Mouse (Mus musculus): ENCODE measurements at regions not wholly inside any gene's neighbourhood (a gene's known extent, or its start where the extent isn't known, plus 50 kb on each side); places are given as distances from the start of the nearest gene placed in this dataset.

DNA sequence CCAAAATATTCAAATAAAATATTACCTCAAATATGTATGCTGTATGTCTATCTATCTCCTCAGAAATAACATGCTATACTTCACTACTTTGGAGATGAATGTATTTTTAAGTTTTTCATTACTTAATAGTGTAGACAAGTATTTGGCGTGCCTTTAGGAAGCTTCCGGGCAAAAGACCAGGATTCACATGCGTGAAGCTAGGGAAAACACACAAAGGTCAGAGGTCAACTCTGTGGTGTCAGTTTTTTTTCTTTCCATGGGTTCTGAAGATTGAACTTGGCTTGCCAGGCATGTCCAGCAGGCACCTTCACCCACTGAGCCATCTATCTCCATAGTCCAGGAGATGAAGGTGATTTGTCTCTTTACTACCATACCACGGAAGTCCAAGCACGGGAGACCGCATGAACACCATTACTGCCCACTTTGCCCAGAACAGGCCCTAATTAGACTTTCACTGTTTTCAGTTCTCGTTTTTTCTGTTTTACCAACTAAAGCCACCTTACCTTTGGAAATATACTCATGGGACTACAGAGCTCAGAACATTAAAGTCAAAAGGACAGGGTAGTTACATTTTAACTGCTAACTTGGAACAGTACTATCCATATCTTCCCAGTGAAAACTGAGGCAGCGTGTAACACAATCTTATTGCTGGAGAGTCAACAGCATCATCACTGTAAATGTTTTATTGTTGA, 76.9 kb upstream of the Ak4 start:
- in situ Hi-C loops (cut with MboI, MseI): no loop called here

DNA sequence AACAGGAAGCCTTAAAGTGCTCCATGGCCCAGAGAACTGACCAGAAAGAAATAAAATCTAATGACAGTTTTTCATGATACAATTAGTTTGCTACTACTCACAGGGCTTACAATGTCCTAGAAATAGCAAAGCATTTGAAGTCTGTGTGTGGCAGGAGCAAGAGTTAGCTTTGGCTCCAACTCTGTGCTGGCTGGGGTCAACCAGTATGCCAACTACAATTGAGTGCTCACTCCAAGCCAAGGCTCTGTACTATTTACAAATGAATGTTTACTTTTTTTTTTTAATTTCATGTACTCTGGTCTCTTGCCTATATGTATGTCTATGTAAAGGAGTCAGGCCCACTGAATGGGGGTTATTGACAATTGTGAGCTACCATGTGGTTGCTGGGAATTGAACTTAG, 75.7 kb upstream of the Jak1 start:
- in situ Hi-C loops (cut with MboI, MseI): no loop called here

DNA sequence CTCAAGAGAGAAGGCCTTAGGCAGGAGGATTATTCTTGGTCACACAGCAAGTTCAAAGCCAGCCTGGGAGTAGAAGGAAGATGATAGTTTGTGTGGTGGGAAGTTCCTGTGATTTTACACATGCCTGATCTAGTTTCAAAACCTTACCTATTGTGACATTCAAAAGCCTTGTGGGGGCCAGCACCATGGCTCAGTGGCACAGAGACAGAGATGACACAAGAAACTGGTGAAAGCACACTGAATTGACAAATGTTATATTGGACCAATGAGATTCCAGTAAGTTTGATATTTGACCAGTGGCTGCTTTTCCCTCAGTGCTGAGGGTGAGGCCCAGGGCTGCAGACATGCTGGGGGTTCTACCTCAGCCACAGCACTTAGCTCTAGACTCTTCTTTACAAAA, 73.1 kb upstream of the Jak1 start:
- in situ Hi-C loops (cut with MboI, MseI): loop anchor here (10.0 kb wide), 1 partner anchor 253 kb away; no protein-coding TSS in a partner anchor

DNA sequence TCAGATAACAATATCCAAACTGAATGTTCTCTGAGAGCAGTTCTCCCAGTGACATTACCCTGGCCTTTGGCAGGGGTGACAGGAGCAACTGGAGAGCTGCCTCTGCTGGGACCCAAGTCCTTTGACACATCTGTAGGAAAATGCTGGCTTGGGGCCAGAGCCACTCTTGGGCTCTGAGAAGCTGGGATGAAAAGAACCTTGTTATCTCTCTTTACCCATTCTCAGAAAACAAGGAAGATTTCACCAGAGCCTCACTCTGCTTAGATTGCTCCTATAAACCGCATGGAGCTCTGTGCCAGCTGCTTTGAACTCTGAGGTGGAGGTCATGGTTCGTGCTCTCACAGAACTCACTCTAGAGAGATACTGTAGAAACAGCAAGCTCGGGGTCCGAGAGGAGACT, 71.7 kb upstream of the Jak1 start:
- in situ Hi-C loops (cut with MboI, MseI): loop anchor here (10.0 kb wide), 1 partner anchor 252 kb away; no protein-coding TSS in a partner anchor

DNA sequence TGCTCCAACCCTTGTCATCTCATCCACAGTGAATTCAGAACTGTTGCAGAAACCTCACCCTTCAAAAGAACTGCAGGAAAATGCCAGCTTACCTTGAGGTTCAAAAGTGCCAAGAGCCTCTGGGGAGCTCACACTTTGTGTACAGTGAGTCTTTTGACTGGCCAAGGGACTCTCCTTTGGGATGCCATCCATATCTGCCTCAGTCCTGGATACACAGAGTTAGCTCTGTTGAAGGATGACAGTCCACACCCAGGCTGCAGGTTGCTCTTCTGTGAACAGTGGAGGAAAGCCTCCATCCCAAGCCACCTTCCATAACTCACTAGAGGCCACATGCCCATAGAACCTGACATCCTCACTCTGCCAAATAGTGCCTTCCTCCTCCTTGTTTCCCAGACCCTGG, 71.3 kb upstream of the Jak1 start:
- in situ Hi-C loops (cut with MboI, MseI): loop anchor here (10.0 kb wide), 1 partner anchor 252 kb away; no protein-coding TSS in a partner anchor

DNA sequence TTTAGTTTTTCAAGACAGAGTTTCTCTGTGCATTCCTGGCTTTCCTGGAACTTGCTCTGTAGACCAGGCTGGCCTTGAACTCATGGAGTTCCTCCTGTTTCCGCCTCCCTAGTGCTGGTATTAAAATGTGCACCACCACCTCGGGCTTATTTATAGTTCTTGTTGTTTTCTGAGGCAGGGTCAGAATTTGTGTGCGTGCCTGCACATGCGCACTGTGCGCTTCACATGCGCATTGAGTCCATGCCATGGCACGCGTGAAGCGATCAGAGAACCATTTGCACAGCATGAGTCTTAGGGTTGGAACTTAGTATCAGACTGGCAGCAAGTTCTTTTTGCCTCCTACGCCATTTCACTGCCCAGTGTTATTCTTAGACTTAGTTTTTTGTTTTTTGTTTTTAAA, 68.8 kb upstream of the Jak1 start:
- in situ Hi-C loops (cut with MboI, MseI): loop anchor here (10.0 kb wide), 1 partner anchor 249 kb away; no protein-coding TSS in a partner anchor

DNA sequence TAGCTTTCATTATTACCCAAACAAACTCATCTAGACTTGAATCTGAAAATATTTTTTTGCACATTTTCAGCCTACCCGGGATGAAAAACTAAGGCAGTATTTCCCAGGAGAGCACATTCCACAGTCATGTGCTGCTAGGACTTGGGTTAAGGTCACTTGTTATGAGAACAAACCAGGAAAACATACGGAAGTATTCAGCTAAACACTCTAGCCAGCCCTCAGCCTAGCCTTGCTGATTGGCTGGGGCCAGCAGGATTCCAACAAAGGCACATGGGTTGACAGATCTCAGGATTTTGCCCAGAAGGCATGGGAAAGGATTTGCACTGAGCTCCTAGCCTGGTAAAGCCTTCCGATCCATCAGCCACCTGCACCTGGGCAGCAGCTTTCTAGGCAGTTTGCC, 68.0 kb upstream of the Jak1 start:
- in situ Hi-C loops (cut with MboI, MseI): loop anchor here (10.0 kb wide), 1 partner anchor 248 kb away; no protein-coding TSS in a partner anchor

DNA sequence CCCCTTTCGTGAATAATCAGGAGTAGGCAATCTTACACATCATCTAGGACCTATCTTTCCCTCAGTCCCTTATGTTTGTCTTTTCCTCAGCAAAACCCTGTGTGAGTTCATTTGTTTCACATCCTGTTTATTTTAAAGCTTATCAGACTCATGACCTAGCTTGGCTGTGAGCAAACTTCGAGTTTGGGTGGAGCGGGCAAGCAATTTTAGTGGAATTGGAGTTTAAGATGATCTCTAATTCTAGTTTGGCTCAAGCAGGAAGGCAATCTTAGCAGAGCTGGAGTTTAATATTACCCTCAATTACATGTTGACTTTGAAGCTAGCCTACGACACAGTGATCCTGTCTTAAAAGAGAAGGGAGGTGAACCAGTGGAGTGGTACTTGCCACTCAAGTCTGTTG, 66.1 kb upstream of the Jak1 start:
- in situ Hi-C loops (cut with MboI, MseI): loop anchor here (10.0 kb wide), 1 partner anchor 246 kb away; no protein-coding TSS in a partner anchor

DNA sequence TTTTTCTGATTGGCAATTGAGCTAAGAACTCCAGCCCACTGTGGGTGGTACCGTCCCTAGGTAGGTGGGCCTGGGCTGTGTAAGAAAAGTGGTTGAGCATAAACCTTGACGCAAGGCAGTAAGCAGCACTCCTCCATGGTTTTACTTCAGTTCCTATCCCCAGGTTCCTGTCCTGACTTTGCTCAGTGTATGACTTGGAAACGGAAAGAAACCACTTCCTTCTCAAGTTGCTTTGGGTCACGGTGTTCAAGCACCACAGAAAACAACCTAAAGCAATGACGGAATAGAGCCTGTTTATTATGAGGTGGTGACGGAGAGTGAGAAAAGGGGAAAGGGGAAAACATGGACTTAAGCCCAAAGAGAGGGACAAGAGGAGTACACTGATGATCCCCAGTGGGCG, 64.0 kb upstream of the Jak1 start:
- in situ Hi-C loops (cut with MboI, MseI): no loop called here

DNA sequence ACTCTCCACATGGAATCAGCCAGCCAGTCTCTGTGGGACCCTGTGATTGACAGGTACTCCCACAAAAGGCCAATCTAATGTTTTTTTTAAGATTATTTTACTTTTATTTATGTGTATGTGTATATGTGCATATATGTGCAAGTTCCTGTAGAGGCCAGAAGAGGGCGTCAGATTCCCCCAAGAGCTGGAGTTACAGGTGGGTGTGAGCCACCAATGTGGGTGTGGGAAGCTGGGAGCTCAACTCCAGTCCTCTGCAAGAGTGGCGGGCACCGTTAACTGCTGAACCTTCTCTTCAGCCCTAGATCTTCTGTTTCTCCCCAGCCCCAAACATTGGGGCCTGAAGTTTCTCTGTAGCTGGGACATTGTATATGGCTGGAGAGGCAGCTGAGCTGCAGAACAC, 61.0 kb upstream of the Jak1 start:
- in situ Hi-C loops (cut with MboI, MseI): no loop called here

DNA sequence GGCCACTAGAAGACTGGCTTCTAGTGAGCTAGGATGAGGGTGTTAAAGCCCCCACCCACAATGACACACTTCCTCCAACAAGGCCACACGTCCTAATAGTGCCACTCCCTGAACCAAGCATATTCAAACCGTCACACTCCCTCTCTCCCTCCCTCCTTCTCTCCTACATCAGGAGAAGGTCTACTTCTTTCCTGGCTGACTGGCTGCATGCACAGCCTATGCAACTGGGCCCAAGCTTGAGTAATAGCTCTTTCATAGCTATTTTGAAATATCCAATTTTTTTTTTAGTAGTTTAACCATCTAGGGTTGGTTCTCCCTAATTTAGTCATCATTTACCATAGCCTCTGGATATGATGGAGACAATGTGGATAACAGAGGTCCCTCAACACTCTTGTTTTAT, 56.6 kb upstream of the Jak1 start:
- in situ Hi-C loops (cut with MboI, MseI): loop anchor here (5.0 to 25.0 kb wide), 4 partner anchors 99 to 1384 kb away; partner anchors contain the start of genes Itgb3bp and Pgm1

DNA sequence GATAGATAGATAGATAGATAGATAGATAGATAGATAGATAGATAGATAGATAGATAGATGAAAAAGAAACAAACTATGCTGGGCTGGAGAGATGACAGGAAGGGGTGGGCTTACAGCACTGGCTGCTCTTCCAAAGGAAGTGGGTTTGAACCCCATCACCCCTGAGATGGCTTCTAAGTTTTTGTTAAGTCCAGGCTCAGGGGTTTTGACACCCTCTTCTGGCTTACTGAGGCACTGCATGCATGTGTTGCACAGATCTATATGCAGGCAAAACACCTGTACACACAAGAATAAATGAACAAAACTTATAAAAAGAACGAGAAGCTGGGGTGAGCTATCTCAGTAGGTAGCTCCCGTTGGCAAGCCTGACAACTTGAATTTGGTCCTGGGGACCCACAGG, 55.5 kb upstream of the Jak1 start:
- in situ Hi-C loops (cut with MboI, MseI): loop anchor here (5.0 to 25.0 kb wide), 4 partner anchors 98 to 1383 kb away; partner anchors contain the start of genes Itgb3bp and Pgm1

DNA sequence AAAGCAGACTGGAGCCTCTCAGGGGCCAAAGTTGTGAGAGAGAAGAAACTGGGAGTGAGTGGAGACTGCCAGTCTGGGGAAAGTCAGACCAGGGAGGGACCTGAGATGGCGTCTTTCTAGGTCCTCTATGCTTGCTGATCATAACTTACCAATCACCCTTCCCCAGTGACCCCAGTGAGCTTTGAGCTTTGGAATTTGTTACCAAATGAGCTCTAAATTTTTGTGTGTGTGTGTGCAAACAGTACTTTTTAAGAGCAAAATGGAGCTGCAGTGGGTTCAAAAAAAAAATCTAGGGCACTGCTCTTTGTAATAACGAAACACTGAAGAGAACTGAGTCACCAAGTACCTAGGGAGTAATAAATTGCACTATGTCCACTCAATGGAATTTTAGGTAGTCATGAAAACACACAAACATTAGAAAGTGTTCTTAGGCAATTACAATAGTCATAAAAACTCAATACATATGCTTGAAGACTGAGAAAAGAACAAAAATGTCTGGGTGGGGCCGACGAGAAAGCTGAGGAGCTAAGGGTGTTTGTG, 54.7 kb upstream of the Jak1 start:
- in situ Hi-C loops (cut with MboI, MseI): loop anchor here (5.0 to 25.0 kb wide), 4 partner anchors 97 to 1382 kb away; partner anchors contain the start of genes Itgb3bp and Pgm1

DNA sequence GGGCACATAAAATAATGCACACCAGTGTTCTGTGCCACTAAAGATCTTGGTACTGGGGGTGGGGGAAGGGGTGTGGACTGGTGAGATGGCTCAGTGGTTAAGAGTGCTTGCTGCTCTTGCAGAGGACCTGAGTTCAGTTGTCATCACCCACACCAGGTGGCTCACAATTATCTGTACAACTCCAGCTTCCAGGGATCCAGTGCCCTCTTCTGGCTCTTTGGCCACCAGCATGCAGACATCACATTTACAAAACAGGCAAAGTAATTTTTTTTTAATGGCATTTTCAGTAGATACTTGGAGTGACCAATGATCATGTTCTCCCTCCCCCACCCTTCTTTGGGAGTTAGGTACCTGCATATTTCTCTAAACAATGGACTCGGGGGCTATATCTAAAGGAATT, 53.8 kb upstream of the Jak1 start:
- in situ Hi-C loops (cut with MboI, MseI): loop anchor here (25.0 kb wide), 1 partner anchor 1382 kb away; the partner anchor contains the start of genes Itgb3bp and Pgm1

DNA sequence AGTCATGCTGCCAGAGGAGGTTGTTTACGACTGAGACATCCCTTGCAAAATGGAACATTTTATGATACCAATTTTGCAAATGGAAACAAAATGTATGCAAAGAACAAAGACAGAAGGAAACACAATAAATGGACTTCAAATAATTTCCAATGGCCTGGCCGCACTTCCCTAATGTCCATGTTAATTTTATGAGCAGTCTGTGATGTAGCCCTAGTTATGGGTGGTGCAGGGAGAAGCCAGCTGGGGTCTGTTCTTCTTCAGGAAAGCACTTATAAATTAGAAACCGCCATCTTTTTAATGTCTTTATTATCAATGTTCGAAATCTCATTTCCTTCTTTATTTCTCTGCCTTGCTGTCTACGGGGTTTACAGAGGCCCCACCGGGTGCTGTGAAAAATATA, 51.0 kb upstream of the Jak1 start:
- in situ Hi-C loops (cut with MboI, MseI): loop anchor here (25.0 kb wide), 1 partner anchor 1379 kb away; the partner anchor contains the start of genes Itgb3bp and Pgm1

Data from T-helper 1 cell (primary cell).